Mouse (Mus musculus) C2C12 (cell line): ENCODE data around the gene Mup1. TPM values are rescaled to one million over a fixed set of nuclear protein-coding genes. Genes with fewer than 3 reads are reported as not detected.
"Not testable (repeated sequence)": the region's sequence is repeated elsewhere in the genome, so short reads cannot be mapped to it uniquely, and the experiment has no call there.

Experiments
- H3K27me3 ChIP-seq: one replicate; pipeline ENCODE4 v1.6.1; 2011; ENCODE audit not compliant: control insufficient read depth, insufficient read depth, insufficient read length
- H3K36me3 ChIP-seq: one replicate; pipeline ENCODE4 v1.6.1; 2011; ENCODE audit not compliant: control insufficient read depth, insufficient read depth
- H3K4me3 ChIP-seq: one replicate; pipeline ENCODE4 v1.5.1; 2011; ENCODE audit warnings: mild to moderate bottlenecking, control low read depth; ENCODE audit not compliant: poor library complexity, insufficient read depth, severe bottlenecking
- H3K79me2 ChIP-seq: one replicate; pipeline ENCODE4 v1.6.1; 2011; ENCODE audit not compliant: control insufficient read depth, insufficient read depth
- H3K79me3 ChIP-seq: one replicate; pipeline ENCODE4 v1.6.1; 2011; ENCODE audit warnings: low read depth, control low read depth
- H3ac ChIP-seq: one replicate; pipeline ENCODE3; 2011; ENCODE audit warnings: low read depth; ENCODE audit not compliant: control insufficient read depth, insufficient read length
- long read RNA-seq, 2 experiments: library from polyadenylated mRNA; unstranded; transcript quantifications; one replicate each; pipeline ENCODE4 v2.0.0; 2019 to 2020
- polyA plus RNA-seq: library from polyadenylated mRNA; unstranded; fragments of >200 nt; fragmentation: generic; extraction: Trizol; gene quantifications from one replicate; pipeline ENCODE4 v1.2.1, GENCODE M21; 2012; ENCODE audit warnings: missing spikeins

The Mup1 gene
- not detected for polyA plus RNA-seq
- long read RNA-seq, experiment 1 = 0 reads
- long read RNA-seq, experiment 2 = 0 reads

DNA sequence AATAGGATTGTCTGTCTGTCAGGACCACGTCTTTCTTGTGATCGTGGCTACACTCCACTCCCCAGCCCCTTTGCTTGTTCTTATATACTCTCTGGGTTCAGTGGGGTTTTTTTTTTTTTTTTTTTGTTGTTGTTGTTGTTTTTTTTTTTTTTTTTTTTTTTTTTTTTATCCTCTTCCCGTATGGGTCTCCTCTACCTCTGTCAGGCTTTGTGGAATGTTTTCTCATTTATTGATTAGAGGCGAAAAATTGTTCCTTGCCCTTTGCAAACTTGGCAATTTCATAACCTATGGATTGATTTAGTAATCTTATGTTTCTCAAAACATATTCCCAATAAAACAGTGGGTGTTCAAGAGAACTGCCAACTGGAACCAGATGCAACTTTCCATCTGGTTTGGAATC lies at the start of gene Mup1:
Gene Mup1 (minus strand): TSS at position 101 of the 400 bp plus-strand sequence.
- H3K79me2 ChIP-seq, H3K27me3 ChIP-seq, H3K4me3 ChIP-seq, H3K79me3 ChIP-seq, H3K36me3 ChIP-seq, H3ac ChIP-seq: not testable (repeated sequence)

Other genes starting within 250 kb of the Mup1 start
- not detected for gene Mup9, start 80.0 kb downstream of the Mup1 start, polyA plus RNA-seq
- not detected for gene Mup10, start 80.2 kb upstream of the Mup1 start, polyA plus RNA-seq
- not detected for gene Mup11, start 160.5 kb upstream of the Mup1 start, polyA plus RNA-seq
- not detected for gene Mup12, start 239.4 kb upstream of the Mup1 start, polyA plus RNA-seq